Mouse (Mus musculus) urinary bladder, postnatal 4 days (tissue): ENCODE measurements around the gene Zmynd12.

Source experiments
- DNase-seq, 2 experiments: peaks; one replicate each; pipeline ENCODE4 v3.0.0; 2021 to 2022; ENCODE audit warnings: low spot score in 2 of 2

Gene Zmynd12

DNA sequence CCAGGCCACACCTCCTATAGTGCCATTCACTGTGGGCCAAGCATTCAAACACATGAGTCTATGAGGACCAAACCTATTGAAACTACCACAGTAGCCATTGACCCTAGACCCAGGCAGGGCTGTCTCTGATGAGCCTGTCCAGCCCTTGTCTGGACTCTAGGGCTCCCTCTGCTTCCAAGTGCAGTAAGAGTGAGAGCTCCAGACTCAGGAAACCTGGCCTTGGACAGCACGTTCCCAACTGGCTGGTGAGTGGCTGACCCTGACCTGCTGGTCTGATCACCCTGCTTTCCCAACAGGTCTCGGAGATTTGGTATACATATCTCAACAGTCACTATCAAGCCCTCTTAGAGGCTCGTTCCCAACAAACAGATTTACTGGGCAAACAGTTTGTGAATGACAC is 25.2 kb downstream of the Zmynd12 start:
- no peak for DNase-seq

DNA sequence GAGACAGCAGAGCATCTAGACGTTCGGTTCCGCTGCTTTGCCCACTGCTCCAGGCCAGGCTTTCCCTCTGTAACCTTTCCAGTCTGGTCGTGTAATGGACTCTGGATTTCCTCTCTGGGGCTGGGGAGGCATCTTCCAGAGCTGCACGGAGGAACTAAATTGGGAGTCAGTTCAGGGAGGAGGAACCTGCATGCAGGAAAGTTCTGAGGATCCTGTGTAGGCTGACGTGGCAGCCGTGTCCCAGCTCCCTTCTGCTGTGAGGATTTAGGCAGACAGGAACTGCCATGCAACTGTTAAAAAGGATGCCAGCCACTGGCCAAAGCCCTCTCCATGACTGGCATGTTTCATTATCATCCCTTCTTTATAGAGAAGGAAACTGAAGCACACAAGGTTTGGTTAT is 27.8 kb downstream of the Zmynd12 start:
- no peak for DNase-seq

DNA sequence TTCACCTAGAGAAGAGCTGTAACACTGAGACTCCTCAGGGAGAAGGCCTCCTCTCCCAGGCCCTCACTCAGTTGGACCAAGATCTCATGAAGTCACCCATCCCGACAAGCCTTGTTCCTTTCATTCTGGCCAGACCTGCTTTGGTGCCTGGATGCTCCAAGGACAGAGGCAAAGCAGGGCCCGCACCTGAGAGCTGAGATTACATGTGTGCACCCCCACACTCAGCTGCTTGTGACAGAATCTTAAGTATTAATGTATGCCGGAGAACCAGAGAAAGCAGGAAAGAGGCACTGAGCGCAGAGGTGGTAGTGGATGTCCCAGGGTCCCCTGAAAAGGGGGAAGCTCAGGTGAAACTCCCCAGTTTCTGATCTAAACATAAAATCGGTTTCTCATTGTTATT is 30.5 kb downstream of the Zmynd12 start:
- DNase-seq: no peak

DNA sequence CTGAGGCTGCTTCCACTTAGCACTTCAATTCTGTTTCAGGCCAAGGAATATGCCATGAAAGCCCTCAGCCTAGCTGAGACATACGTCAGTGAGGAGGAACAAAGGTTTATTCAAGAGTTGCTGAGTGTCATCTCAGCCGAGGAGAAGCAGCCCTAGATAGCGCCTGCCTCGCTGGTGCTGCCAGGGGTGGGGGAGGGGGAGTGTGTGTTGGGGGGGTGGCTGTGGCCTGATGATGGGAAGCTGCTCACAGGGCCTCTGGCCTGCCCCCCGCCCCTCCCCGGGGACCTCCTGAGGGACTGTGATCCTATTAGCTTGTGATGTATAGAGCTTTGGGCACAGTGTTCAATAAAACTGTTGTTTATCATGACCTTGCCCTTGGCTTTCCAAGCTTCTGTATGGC is 30.9 kb downstream of the Zmynd12 start:
- DNase-seq: no peak

DNA sequence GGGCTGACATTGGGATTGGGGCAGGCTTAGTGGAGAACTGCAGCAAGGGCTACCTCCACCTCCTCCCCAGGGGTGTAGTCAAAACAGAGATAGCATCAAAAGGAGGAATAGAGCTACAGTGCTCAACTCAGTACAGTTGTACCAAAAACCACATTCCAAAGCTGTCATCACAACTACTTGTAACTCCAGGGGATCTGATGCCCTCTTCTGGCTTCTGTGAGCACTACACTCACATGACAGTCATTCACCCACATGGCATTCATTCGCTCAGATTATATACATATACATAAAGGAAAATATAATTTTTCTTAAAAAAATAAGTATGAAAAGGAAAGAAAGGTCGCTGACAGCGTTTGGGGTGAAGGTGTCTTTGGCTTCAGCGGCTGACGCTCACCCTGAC is 37.7 kb downstream of the Zmynd12 start:
- DNase-seq: no peak

DNA sequence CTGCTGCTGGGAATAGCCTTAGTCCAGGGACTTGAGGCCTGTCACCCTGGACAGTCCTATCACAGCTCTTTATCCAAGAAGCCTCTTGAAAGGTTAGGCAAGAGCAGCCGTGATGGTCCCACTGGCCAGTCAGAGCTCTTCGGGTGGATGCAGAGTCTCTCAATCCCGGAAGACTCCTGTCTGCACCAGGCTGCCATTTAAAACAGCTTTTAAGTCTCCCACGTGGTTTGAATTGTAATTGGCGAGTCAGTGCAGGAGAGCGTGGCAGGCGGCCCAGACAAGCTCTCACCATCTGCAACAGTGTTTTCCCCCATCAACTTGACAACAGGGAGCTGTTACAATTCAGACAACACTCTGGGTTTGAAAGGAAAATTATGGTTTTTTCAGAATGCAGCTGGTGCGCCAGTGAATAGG is 38.1 kb downstream of the Zmynd12 start:
- peak in 1 of 2 experiments; percentile 37 for DNase-seq

DNA sequence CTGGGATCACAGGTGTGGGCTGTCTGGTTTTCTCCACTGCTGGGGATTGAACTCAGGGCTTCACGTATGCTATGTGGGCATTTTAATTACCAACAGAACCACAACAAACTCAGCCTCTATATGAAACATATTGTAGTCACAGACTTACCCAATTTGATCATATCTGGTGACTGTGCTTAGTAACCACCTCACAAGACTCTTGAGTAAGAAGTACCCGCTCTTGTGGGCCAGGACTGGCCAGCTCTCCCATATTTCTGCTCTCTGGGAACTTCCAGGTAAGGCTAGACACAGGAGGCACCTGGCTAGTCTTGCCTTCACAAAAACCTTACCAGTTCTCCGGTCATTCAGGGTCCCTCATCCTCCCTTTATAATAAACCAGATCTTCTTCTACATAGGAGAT is 39.8 kb downstream of the Zmynd12 start:
- no peak for DNase-seq

DNA sequence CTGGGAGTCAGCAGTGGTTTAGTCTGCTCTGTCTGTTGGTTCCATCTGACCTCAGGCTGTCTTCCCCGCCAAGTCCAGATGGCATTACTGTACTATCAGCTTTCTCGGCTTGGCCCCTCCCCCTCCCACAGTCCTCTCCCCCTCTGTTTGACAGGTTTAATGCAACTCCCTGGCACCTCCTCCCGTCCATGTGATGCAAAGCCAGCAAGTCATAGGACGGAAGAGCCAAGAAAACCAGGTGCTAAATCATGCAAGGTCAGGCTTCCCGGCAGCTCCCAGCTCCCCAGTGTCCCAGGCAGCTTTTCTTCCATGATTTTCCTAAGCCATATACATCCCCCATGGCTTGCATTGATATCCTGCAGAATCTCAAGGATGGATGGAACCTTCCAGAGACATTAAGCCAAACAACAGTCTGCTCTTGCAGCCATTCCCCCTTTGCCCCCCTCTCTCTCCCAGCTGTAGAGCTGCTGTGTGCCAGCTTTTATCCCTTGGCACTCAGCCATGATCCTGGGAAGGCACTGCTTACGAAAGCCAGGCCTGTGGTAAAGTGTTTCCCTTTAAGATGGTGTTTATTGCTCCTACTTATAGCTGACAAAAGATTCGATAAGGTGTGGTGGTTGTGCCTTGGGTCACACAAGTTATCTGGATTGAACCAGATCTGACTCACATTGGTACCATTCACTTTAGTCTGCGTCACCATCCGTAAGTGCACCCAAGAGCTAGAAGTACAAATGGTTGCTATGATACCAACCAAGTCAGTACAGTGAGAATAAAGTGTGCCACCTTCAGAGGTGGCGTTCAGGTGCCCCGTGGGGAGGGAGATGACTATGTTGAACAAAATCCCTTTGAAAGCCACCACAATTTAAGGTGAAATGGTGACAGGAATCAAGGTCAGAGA is 40.5 kb downstream of the Zmynd12 start:
- DNase-seq: peak; percentile 56 to 72

DNA sequence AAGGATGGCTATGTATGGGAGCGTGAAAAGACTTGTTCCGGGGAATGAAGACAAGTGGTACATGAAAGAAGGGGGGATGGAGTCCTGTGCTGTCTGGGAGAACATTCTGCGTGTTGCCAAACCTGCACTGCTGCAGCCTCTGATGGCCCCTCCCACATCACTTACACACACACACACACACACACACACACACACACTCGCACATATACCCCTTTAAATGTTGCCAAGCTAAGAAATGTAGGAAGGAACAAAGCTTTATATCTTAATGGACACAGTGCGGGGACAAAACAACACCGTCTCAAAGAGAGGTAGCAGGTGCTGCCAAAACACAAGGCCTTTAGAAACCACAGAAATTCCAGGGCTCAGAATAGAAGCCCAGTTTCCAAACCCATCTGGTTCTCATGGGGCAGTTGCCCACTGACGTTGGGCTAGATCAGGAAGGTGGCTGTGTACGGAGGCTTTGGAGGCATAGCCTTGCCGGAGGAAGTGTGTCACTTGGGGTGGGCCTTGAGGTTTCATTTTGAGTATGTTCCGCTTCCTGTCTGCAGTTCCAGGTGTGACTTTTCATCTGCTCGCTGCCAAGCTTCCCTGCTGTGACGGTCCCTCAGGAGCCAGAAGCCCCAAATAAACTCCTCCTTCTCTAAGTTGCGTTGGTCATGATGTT is 41.3 kb downstream of the Zmynd12 start:
- DNase-seq: no peak

DNA sequence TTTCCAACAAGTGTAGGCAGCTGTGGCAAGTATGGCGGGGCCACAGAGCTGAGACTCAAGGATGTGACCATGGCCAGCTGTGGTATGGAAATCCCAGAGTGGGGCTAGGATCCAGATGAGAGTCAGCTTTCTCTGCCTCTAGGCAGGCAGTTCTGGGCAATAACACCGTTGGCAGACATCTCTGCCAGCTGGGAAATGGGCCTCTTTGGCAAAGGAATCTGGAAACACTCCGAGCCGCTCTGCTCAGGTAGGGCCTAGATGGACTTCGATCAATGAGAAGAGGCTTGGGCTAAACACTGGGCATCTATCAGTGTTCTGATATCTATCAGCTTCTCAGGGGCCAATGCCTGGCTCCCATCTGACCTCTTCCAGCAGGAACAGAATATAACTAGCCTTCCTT is 43.2 kb downstream of the Zmynd12 start:
- DNase-seq: no peak

DNA sequence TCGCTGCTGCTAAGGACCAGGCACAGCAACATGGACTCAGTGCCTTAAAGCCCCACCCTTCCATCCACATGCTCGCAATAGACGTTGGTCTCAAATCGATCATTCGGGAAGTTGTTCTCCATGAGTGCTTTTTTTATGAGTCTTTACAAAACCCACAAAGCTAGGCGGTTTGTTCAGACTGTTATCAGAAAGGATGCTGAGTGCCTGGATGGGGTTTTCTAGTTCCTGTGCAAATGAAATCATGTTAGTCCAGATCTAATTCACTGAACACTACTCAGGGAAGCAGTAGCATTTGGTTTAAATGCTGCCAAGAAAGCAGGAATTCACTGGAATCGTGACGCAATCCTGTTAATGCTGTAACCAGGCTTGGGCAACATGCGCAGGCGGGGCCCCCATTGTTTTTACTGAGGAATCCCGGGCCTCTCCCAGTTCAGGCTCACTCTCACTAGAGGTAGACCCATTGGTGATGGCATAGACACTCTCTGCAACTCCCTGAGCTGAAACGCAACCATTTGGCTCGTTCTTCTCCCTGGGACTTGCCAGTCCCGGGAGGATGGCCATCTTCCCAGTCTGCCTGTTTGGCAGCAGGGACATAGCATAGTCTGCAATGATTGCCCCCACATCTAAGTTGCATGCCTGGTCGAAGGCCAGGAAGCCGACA is 45.2 kb downstream of the Zmynd12 start:
- no peak for DNase-seq

DNA sequence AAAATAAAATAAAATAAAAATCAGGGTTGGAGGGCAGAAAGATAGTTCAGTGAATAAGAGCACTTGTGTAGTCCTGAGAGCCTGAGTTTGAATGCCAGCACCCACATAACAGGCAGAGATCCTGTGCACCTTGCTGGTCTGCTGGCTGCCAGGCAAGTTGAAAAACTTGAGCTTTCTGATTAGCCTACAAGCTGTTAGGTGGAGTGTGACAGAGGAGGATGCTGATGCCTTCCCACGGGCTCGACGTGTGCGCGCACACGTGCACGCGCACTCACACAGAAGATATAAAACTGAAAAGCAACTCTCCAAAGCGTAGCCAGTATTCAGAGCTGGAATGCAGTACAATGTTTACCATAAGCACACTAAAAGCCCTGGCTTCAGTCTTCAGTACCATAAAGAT is 49.9 kb downstream of the Zmynd12 start:
- DNase-seq: no peak

DNA sequence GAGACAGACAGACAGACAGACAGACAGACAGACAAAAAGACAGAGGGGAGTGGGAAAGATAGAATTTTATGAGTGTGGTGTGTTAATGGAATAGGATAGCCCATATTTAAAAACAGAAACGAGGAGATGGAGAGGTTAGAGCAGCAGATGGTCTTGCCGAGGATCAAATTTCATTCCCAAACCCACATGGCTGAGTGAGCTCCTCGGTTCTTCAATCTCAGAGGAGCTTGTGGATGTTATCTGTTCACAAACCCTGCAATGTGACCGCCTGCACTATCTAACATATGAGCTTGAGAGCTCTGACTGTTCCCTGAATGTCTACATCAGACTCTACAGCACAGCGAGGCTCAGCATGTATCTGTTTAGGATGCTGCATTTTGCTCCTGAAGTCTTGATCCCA is 50.5 kb downstream of the Zmynd12 start:
- DNase-seq: no peak

DNA sequence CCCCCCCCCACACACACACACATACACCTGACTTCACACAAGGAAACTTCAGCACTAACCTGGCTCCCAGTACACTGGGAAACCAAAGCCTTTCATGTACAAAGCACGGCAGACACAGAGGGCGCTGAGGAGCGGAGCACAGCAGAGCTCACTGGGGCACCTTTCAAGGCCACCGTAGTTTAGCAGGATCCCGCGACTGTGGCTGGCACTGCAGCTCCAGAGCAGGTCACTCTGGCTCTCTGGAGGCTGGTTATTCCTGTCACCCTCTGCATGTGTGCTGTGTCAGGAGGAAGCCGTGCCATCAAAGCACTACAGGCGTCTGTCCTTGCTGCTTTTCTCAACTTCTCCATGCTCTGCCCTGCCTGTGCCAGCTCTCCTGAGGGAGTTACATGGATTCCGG is 60.4 kb downstream of the Zmynd12 start:
- DNase-seq: no peak

DNA sequence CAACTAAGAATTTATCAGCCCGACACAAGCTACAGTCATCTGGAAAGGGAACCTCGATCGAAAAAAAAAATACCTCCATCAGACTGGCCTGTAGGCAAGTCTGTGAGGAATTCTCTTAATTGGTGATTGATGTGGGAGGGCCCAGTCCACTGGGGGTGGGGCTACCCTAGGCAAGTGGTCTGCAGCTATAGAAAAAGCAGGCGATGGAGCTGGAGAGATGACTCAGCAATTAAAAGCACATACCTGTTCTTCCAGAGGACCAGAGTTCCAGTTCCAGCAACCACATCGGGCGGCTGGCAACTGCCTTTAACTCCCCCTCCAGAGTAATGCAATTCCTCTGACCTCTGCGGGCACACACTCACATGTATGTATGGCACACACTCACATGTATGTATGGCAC is 62.3 kb downstream of the Zmynd12 start:
- DNase-seq: no peak

DNA sequence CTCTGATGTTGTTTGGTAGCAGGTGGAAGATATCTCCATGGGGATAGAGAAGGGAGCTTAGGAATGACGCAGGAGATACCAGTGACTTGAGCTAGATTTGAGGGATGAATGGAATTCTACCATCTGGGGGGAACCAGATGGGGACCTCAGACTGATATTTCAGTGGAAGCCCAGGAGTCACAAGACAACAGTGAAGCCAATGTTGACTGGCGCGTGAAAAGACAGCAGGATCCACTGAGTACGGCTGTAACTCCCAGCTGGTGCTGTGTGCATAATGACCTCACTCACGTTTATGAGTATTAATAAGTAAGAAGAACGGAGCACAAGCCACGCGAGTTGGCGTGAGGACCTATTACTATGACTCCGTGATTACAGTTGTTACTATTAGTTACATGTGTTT is 67.1 kb downstream of the Zmynd12 start:
- DNase-seq: no peak

DNA sequence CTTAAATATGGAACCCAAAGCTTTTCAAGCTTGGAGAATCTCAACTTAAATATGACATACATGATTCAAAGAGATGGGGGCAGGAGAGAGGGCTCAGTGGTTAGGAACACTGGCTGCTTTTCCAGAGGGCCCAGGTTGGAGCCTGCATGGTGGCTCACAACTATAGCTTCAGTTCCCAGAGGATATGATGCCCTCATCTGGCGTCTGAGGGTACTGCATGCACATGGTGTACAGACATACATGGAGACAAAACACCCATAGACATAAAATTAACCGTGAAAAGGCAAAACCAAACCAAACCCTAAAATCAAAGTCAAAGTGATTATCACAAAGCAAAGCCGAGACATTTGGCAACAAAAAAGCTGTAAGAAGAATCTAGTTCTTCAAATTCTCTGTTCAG is 68.2 kb downstream of the Zmynd12 start:
- no peak for DNase-seq

DNA sequence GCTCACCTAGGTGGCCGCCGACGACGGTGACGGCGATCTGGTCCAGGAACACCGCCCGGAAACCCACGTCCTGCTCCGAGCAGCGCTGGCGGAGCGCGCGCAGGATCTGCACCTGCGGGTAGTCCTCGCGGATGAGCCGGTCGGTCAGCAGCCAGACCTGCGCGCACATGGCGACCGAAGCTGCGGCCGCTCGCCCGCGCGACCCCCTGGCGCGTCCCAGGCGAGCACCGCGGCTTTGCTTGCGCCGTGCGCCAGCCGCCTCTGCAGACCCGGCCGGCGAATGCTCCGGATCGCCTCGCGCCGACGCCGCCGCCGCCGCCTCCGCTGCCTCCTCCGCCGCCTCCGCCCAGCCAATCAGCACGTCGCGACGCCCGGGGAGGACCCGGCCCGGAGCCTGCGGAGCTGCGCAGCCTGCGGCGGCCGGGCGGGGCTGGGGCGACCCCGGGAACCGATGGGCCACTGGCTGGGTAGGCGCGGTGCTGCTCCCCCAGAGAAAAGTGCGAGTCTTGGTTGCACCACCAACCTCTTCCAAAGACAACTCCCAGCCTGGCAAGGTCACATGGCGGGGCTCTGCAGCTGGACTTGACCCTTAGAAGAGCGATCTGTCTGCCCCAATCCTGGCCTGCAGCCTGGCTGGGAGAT is 69.8 kb downstream of the Zmynd12 start, which contains the start of gene Rimkla:
Gene Rimkla (minus strand): TSS at position 338 of the 642 bp plus-strand sequence.
- peak; percentile 43 to 64 for DNase-seq

DNA sequence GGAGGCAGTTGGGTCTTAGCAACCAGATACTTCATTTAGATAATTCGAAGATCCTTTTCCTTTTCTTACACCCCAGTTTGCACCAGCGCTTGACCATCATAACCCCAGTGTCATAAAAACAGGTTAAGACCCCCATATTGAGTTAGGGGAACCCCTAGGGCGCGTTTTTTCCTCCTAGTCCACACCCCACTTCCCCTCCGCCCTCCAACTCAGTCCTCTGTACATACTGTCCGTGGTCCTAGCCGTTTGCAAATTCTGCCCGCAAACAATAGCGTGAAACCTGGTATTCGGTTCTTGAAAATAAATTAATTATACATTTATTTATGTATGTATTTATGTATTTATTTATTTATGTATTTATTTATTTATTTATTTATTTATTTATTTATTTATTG is 70.3 kb downstream of the Zmynd12 start:
- no peak for DNase-seq

DNA sequence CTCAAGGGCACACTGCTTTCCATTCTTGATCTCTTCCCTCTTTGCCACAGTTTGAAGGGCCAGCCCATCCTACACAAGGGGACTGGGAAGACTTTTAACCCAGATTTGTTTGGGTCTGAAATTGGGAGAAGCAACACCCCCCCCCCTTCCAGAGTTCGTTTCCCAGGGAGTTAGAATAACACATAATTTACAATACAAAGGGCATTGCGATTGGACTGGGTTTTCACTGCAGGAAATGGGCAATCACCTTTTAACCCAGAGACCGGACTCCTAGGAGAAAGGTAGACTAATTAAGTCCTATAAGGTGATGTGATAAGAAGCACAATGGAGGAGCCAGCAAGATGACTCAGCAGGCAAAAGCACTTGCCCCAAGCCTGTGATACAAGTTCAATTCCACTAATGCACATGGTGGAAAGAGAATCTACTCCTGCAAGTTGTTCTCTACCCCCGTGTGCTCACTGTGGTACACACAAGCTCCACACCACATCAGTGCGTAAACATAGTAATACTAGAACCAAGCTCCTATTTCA is 75.8 kb downstream of the Zmynd12 start:
- DNase-seq: no peak

DNA sequence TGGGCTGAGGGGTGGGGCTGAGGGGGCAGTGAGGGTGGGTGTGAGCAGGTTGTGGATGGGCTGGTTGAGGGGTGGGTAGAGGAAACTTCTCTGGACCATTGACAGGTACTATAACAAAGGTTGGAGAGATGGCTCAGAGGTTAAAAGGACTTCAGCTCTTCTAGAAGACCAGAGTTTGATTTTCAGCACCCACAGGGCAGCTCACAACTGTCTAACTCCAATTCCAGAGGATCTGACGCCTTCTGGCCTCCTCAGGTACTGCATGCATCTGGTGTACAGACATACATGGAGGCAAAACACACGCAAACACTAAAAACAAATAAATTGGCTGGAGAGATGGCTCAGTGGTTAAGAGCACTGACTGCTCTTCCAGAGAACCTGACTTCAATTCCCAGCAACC is 89.0 kb downstream of the Zmynd12 start:
- no peak for DNase-seq

DNA sequence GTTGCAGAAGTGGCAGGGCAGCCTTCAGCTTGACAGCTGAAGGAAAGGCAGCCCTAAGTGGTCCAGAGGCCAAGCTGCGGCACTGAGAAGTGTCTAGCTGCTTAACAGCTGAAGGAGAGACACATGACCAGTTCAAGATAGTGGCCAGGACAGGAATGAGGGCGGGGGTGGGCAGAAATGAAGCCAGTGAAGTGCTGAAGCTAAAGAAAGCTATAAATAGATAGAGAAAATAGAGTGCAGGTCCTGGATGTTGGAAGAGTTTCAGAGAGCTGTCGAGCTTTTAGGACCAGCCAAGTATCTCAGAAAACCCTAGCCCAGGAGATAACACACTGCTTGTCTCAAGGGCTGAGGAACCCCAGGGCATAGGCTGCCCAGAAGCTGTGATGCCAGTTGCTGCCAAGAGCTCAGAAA is 90.1 kb downstream of the Zmynd12 start:
- DNase-seq: no peak
